Mouse (Mus musculus): Measurements from ENCODE around the gene Rora.

Gene Rora

GRCm38 (mm10) chr9:69234526-69234925, 580.9 kb downstream of the Rora start:
- Histone ChIP-seq H3K9me3 (ENCODE audit: low read length) (no peaks in the 10 kb centered on the region), H3K4me3 (replicated peaks; ENCODE audit: low read length) (no peak overlapping the region), H3K27me3 (ENCODE audit: insufficient read depth, low read length) (peaks cover 4% of the 10 kb centered on the region; the same call in 1 of the 2 replicates), H3K36me3 (ENCODE audit: insufficient read depth, low read length) (no peaks in the 10 kb centered on the region), H3K4me1 (replicated peaks; ENCODE audit: low read depth, low read length) (no peaks in the 10 kb centered on the region)
- TF ChIP-seq CTCF (conservative IDR thresholded peaks at IDR 0.05; ENCODE audit: low read length) (no peak), NANOG (IDR thresholded peaks at IDR 0.05; ENCODE audit: borderline replicate concordance, low read length) (no peak), POU5F1 (IDR thresholded peaks at IDR 0.05; ENCODE audit: borderline replicate concordance, low read length) (no peak)

GRCm38 (mm10) chr9:69237316-69237715, 583.7 kb downstream of the Rora start:
- TF ChIP-seq POU5F1 (IDR thresholded peaks at IDR 0.05; ENCODE audit: borderline replicate concordance, low read length), result no peak
- no peak for TF ChIP-seq NANOG (IDR thresholded peaks at IDR 0.05; ENCODE audit: borderline replicate concordance, low read length)
- TF ChIP-seq CTCF (conservative IDR thresholded peaks at IDR 0.05; ENCODE audit: low read length), result no peak
- H3K9me3 ChIP-seq (ENCODE audit: low read length), result no peaks in the 10 kb centered on the region

GRCm38 (mm10) chr9:69242538-69242937, 589.0 kb downstream of the Rora start:
- Histone ChIP-seq H3K4me1 (replicated peaks; ENCODE audit: low read depth, low read length) (no peaks in the 10 kb centered on the region), H3K4me3 (replicated peaks; ENCODE audit: low read length) (no peak overlapping the region), H3K9me3 (ENCODE audit: low read length) (no peaks in the 10 kb centered on the region), H3K27me3 (ENCODE audit: insufficient read depth, low read length) (no peaks in the 10 kb centered on the region), H3K36me3 (ENCODE audit: insufficient read depth, low read length) (no peaks in the 10 kb centered on the region)
- TF ChIP-seq POU5F1 (IDR thresholded peaks at IDR 0.05; ENCODE audit: borderline replicate concordance, low read length) (no peak), NANOG (IDR thresholded peaks at IDR 0.05; ENCODE audit: borderline replicate concordance, low read length) (no peak), CTCF (conservative IDR thresholded peaks at IDR 0.05; ENCODE audit: low read length) (no peak)

More at GRCm38 (mm10) chr9:69237316-69237715, 583.7 kb downstream of the Rora start:
- no peak overlapping the region for H3K4me3 ChIP-seq (replicated peaks; ENCODE audit: low read length)
- no peaks in the 10 kb centered on the region for H3K4me1 ChIP-seq (replicated peaks; ENCODE audit: low read depth, low read length)
- H3K27me3 ChIP-seq (ENCODE audit: insufficient read depth, low read length), result 0 out of 2 replicates have a peak, but pooled peaks cover 4% of the 10 kb centered on the region
- H3K36me3 ChIP-seq (ENCODE audit: insufficient read depth, low read length), result no peaks in the 10 kb centered on the region

- Histone ChIP-seq H3K9me3 (ENCODE audit: low read length) (no peaks in the 10 kb centered on the region), H3K4me1 (replicated peaks; ENCODE audit: low read depth, low read length) (no peaks in the 10 kb centered on the region), H3K4me3 (replicated peaks; ENCODE audit: low read length) (no peak overlapping the region), H3K36me3 (ENCODE audit: insufficient read depth, low read length) (no peaks in the 10 kb centered on the region), H3K27me3 (ENCODE audit: insufficient read depth, low read length) (no peaks in the 10 kb centered on the region)
- TF ChIP-seq POU5F1 (IDR thresholded peaks at IDR 0.05; ENCODE audit: borderline replicate concordance, low read length), result no peak
- TF ChIP-seq CTCF (conservative IDR thresholded peaks at IDR 0.05; ENCODE audit: low read length), result no peak
- no peak for TF ChIP-seq NANOG (IDR thresholded peaks at IDR 0.05; ENCODE audit: borderline replicate concordance, low read length)
Measured at GRCm38 (mm10) chr9:69243626-69244025, 590.0 kb downstream of the Rora start.

DNA sequence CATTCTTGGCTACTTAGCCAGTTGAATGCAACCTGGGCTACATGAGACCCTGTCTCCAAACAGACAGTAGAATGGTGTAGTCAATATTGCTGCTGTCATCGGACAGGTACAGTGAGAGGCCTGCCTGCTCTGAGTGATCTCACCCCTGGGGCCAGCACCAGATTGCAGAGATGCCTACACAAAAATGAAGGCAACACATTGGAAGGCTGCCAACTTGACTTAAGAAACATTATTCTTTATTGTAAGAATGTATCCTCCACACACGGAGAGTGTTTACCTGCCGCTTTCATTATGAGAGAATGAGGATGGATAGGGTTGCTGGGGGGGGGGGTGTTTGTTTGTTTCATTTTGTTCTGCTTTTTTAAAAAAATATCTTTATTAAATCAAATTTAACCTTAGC, 592.6 kb downstream of the Rora start:
- no peaks in the 10 kb centered on the region for H3K36me3 ChIP-seq (ENCODE audit: insufficient read depth, low read length)
- no peaks in the 10 kb centered on the region for H3K4me1 ChIP-seq (replicated peaks; ENCODE audit: low read depth, low read length)
- H3K9me3 ChIP-seq (ENCODE audit: low read length), result no peaks in the 10 kb centered on the region
- H3K27me3 ChIP-seq (ENCODE audit: insufficient read depth, low read length), result no peaks in the 10 kb centered on the region
- TF ChIP-seq POU5F1 (IDR thresholded peaks at IDR 0.05; ENCODE audit: borderline replicate concordance, low read length) (no peak), CTCF (conservative IDR thresholded peaks at IDR 0.05; ENCODE audit: low read length) (no peak), NANOG (IDR thresholded peaks at IDR 0.05; ENCODE audit: borderline replicate concordance, low read length) (no peak)
- no peak overlapping the region for H3K4me3 ChIP-seq (replicated peaks; ENCODE audit: low read length)

GRCm38 (mm10) chr9:69249586-69249985, 596.0 kb downstream of the Rora start:
- no peaks in the 10 kb centered on the region for H3K4me1 ChIP-seq (replicated peaks; ENCODE audit: low read depth, low read length)
- no peak overlapping the region for H3K4me3 ChIP-seq (replicated peaks; ENCODE audit: low read length)
- TF ChIP-seq POU5F1 (IDR thresholded peaks at IDR 0.05; ENCODE audit: borderline replicate concordance, low read length), result no peak
- no peak for TF ChIP-seq CTCF (conservative IDR thresholded peaks at IDR 0.05; ENCODE audit: low read length)
- no peak for TF ChIP-seq NANOG (IDR thresholded peaks at IDR 0.05; ENCODE audit: borderline replicate concordance, low read length)
- H3K36me3 ChIP-seq (ENCODE audit: insufficient read depth, low read length), result no peaks in the 10 kb centered on the region
- H3K9me3 ChIP-seq (ENCODE audit: low read length), result no peaks in the 10 kb centered on the region
- peaks cover 4% of the 10 kb centered on the region; the same call in 1 of the 2 replicates for H3K27me3 ChIP-seq (ENCODE audit: insufficient read depth, low read length)

- Histone ChIP-seq H3K4me3 (replicated peaks; ENCODE audit: low read length) (no peak overlapping the region), H3K36me3 (ENCODE audit: insufficient read depth, low read length) (no peaks in the 10 kb centered on the region), H3K9me3 (ENCODE audit: low read length) (no peaks in the 10 kb centered on the region), H3K4me1 (replicated peaks; ENCODE audit: low read depth, low read length) (no peaks in the 10 kb centered on the region), H3K27me3 (ENCODE audit: insufficient read depth, low read length) (peaks cover 4% of the 10 kb centered on the region; the same call in 1 of the 2 replicates)
- no peak for TF ChIP-seq NANOG (IDR thresholded peaks at IDR 0.05; ENCODE audit: borderline replicate concordance, low read length)
- no peak for TF ChIP-seq POU5F1 (IDR thresholded peaks at IDR 0.05; ENCODE audit: borderline replicate concordance, low read length)
- TF ChIP-seq CTCF (conservative IDR thresholded peaks at IDR 0.05; ENCODE audit: low read length), result no peak
Measured at GRCm38 (mm10) chr9:69250326-69250725, 596.7 kb downstream of the Rora start.

DNA sequence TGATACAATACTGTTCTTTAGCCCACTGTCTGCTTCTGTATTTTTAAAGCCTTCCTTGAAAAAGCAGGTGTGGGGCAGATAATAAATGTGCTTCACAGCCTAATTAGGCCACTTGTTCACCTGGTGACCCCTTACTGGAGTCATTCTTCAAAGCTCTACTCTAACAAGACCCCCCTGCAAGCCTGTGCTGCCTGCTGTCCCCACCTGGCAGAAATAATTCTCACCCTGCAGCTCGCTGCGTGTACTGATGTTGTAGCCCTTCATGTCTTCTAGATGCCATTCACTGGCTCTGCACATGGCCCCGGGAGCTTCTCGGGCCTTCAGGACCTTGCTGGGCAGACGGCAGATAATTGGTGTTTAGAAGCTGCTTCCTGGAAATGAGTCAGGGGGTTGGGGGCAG, 604.9 kb downstream of the Rora start:
- TF ChIP-seq POU5F1 (IDR thresholded peaks at IDR 0.05; ENCODE audit: borderline replicate concordance, low read length), result no peak
- no peak for TF ChIP-seq NANOG (IDR thresholded peaks at IDR 0.05; ENCODE audit: borderline replicate concordance, low read length)
- no peak for TF ChIP-seq CTCF (conservative IDR thresholded peaks at IDR 0.05; ENCODE audit: low read length)
- H3K4me1 ChIP-seq (replicated peaks; ENCODE audit: low read depth, low read length), result no peaks in the 10 kb centered on the region
- H3K27me3 ChIP-seq (ENCODE audit: insufficient read depth, low read length), result no peaks in the 10 kb centered on the region
- H3K36me3 ChIP-seq (ENCODE audit: insufficient read depth, low read length), result no peaks in the 10 kb centered on the region
- no peaks in the 10 kb centered on the region for H3K9me3 ChIP-seq (ENCODE audit: low read length)
- no peak overlapping the region for H3K4me3 ChIP-seq (replicated peaks; ENCODE audit: low read length)

DNA sequence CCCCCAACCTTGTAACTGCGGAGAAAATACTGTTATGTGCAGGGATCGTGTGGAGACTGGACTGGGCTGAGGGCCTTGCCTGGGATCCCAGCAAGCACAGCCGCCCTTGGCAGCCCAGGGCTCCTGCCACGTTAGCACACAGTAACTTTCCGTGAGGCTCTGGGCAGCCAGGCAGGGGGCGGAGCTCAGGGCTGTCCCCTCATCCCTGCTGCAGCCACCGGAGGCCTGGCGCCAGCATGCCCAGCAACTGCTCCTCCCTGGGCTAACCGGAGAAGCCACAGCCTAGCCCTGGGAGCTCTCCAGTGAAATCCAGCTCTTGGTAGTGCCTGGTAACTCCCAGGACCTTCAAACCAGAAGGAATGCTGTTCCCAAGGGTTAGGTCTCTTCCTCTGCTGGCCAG, 605.8 kb downstream of the Rora start:
- no peaks in the 10 kb centered on the region for H3K27me3 ChIP-seq (ENCODE audit: insufficient read depth, low read length)
- H3K4me3 ChIP-seq (replicated peaks; ENCODE audit: low read length), result no peak overlapping the region; the same call in 1 of the 2 replicates
- H3K9me3 ChIP-seq (ENCODE audit: low read length), result no peaks in the 10 kb centered on the region
- no peaks in the 10 kb centered on the region for H3K36me3 ChIP-seq (ENCODE audit: insufficient read depth, low read length)
- H3K4me1 ChIP-seq (replicated peaks; ENCODE audit: low read depth, low read length), result no peaks in the 10 kb centered on the region
- TF ChIP-seq NANOG (IDR thresholded peaks at IDR 0.05; ENCODE audit: borderline replicate concordance, low read length), result no peak
- TF ChIP-seq POU5F1 (IDR thresholded peaks at IDR 0.05; ENCODE audit: borderline replicate concordance, low read length), result no peak
- TF ChIP-seq CTCF (conservative IDR thresholded peaks at IDR 0.05; ENCODE audit: low read length), result no peak

All from E14TG2a.4 (cell line).